In the genomic region with DNA sequence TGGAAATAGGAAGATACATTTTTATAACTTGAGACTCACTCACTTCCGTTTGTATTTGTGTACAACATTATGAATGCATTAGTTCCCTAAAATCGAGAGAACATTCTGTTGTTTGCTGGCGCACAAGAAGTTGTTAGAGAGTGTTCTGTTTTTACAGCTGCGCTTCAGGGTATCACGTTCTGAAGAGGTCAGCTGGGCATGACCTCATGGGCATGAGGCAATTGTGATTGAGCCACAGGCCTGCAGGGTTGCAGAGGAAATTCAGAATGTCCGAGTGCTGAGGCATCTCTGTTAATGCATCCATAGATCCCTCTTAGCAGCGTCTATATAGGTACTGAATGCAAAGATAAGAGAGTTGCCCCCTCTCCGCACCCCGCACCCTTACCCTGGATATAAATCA, we compare ENCODE assay signal across 13 mouse cellular contexts. TPM values are rescaled to one million over a fixed set of nuclear protein-coding genes. Genes with fewer than 3 reads are reported as not detected.
A peak's percentile ranks its signal among the peaks of the same experiment; 100 is the strongest.
DNase-seq lines count a peak whose midpoint lies in the region; ATAC-seq and TF ChIP-seq lines count a peak whose summit lies in the region.
"Had no signal": no experiment of that assay in that cellular context is flagged by ENCODE, and none has a peak within 500 bp of the region (broad histone marks: within the 10 kb centered on the region; RNA-seq: fewer than 3 reads in every experiment).

No protein-coding gene starts in this region.

- H3K9me3 ChIP-seq in heart, embryonic 11.5 days (replicated peaks; ENCODE audit: control insufficient read depth, low read length) = no peaks in the 10 kb centered on the region
- H3K9me3 ChIP-seq in lung, postnatal 0 days (ENCODE audit: low read length) = no peaks in the 10 kb centered on the region
- no peaks in the 10 kb centered on the region for H3K9me3 ChIP-seq in forebrain, embryonic 14.5 days (replicated peaks; ENCODE audit: control insufficient read depth, low read length)
- H3K9me3 ChIP-seq: limb, embryonic 13.5 days had no signal

- H3K4me2 ChIP-seq in heart, embryonic 11.5 days = no peak overlapping the region
- no peak overlapping the region for H3K4me2 ChIP-seq in lung, postnatal 0 days (replicated peaks; ENCODE audit: low read depth, low read length)
- H3K4me2 ChIP-seq in forebrain, embryonic 14.5 days (ENCODE audit: low read length) = no peak overlapping the region
- H3K4me2 ChIP-seq: limb, embryonic 13.5 days had no signal

- no peak overlapping the region for H3K4me3 ChIP-seq in heart, embryonic 11.5 days (ENCODE audit: low read depth, low read length)
- H3K4me3 ChIP-seq in lung, postnatal 0 days (ENCODE audit: low read depth, low read length) = no peak overlapping the region
- H3K4me3 ChIP-seq in lung, adult 2 months (replicated peaks; ENCODE audit: extremely low read depth, low read depth, low read length) = no peak overlapping the region
- H3K4me3 ChIP-seq in forebrain, embryonic 14.5 days (ENCODE audit: low read depth, low read length) = no peak overlapping the region
- H3K4me3 ChIP-seq: limb, embryonic 13.5 days had no signal

- H3K36me3 ChIP-seq in heart, embryonic 11.5 days (ENCODE audit: control insufficient read depth, insufficient read depth, low read length) = no peaks in the 10 kb centered on the region
- no peaks in the 10 kb centered on the region for H3K36me3 ChIP-seq in lung, postnatal 0 days (ENCODE audit: insufficient read depth, low read length)
- H3K36me3 ChIP-seq in forebrain, embryonic 14.5 days (ENCODE audit: control insufficient read depth, insufficient read depth, low read length) = no peaks in the 10 kb centered on the region
- H3K36me3 ChIP-seq: limb, embryonic 13.5 days had no signal

- H3K4me1 ChIP-seq in heart, embryonic 11.5 days (ENCODE audit: control insufficient read depth, insufficient read depth, low read length) = peaks cover 15% of the 10 kb centered on the region
- H3K4me1 ChIP-seq in lung, postnatal 0 days (ENCODE audit: insufficient read depth, low read depth, low read length) = peaks cover 2% of the 10 kb centered on the region; the same call in 1 of the 2 replicates
- H3K4me1 ChIP-seq in lung, adult 2 months (ENCODE audit: control insufficient read depth, insufficient read depth, low read length) = peaks cover 26% of the 10 kb centered on the region
- no peaks in the 10 kb centered on the region for H3K4me1 ChIP-seq in forebrain, embryonic 14.5 days (ENCODE audit: control insufficient read depth, insufficient read depth, low read length)

- no peak overlapping the region for H3K27ac ChIP-seq in heart, embryonic 11.5 days (ENCODE audit: low read depth, low read length)
- H3K27ac ChIP-seq in lung, postnatal 0 days (ENCODE audit: low read length) = no peak overlapping the region
- no peak overlapping the region for H3K27ac ChIP-seq in forebrain, embryonic 14.5 days (ENCODE audit: low read depth, low read length)
- H3K27ac ChIP-seq: limb, embryonic 13.5 days had no signal

- WGBS in heart, embryonic 11.5 days (ENCODE audit: insufficient replicate concordance) = 56% methylated on average over 9 of the region's 9 CpGs
- 65% methylated on average over 9 of the region's 9 CpGs for WGBS in lung, postnatal 0 days
- WGBS in lung, adult 2 months = 68% methylated on average over 9 of the region's 9 CpGs
- 80% methylated on average over 9 of the region's 9 CpGs for WGBS in forebrain, embryonic 14.5 days

- no peak for ATAC-seq in heart, embryonic 11.5 days (replicated peaks; ENCODE audit: insufficient number of reproducible peaks, low FRiP score, low TSS enrichment)
- ATAC-seq in lung, postnatal 0 days = no peak
- peak; percentile 74 for ATAC-seq in granulocyte monocyte progenitor cell, adult 5-6 weeks (replicated peaks; ENCODE audit: poor library complexity, severe bottlenecking)
- ATAC-seq in forebrain, embryonic 14.5 days = no peak
- ATAC-seq: activated CD4-positive, CD25-positive, alpha-beta regulatory T cell, adult 4 months; intestine, postnatal 0 days had no signal

- DNase-seq in heart, adult 9 months (ENCODE audit: low spot score in 2 of 2) = peak; percentile 24 to 52
- DNase-seq in lung, postnatal 0 days (ENCODE audit: low spot score) = peak; percentile 37
- DNase-seq in lung, adult 2 months = no peak
- DNase-seq in forebrain, embryonic 14.5 days (ENCODE audit: low spot score) = no peak
- no peak for DNase-seq in urinary bladder, postnatal 10 days (ENCODE audit: low spot score)
- no peak for DNase-seq in ovary, postnatal 10 days (ENCODE audit: low spot score)
- DNase-seq: cerebellum, adult 9-11 months; midbrain, embryonic 14.5 days had no signal

- TF ChIP-seq CTCF in lung, postnatal 0 days (IDR thresholded peaks at IDR 0.05) = no peak
- no peak for TF ChIP-seq CTCF in lung, adult 2 months (IDR thresholded peaks at IDR 0.05; ENCODE audit: insufficient read depth, low read length)

- no peak overlapping the region for H3K9ac ChIP-seq in heart, embryonic 11.5 days (ENCODE audit: low read depth, low read length)
- H3K9ac ChIP-seq in lung, postnatal 0 days (replicated peaks; ENCODE audit: low read depth) = no peak overlapping the region
- no peak overlapping the region for H3K9ac ChIP-seq in forebrain, embryonic 14.5 days (ENCODE audit: low read length)
- H3K9ac ChIP-seq: limb, embryonic 13.5 days had no signal

- no peak for TF ChIP-seq POLR2A in lung, adult 2 months (IDR thresholded peaks at IDR 0.05; ENCODE audit: borderline replicate concordance, extremely low read depth, low read depth, low read length)

- TF ChIP-seq EP300 in lung, postnatal 0 days (IDR thresholded peaks at IDR 0.05) = no peak

- no peaks in the 10 kb centered on the region for H3K27me3 ChIP-seq in heart, embryonic 11.5 days (ENCODE audit: control insufficient read depth, insufficient read depth, low read length)
- H3K27me3 ChIP-seq in lung, postnatal 0 days (replicated peaks; ENCODE audit: insufficient read depth, low read length) = no peaks in the 10 kb centered on the region
- H3K27me3 ChIP-seq in forebrain, embryonic 14.5 days (replicated peaks; ENCODE audit: control insufficient read depth, insufficient read depth, low read length) = no peaks in the 10 kb centered on the region
- H3K27me3 ChIP-seq: limb, embryonic 13.5 days had no signal

RNA-seq across cellular contexts. Expression of a gene that starts 22.4 kb away (rescaled TPM):
- 7.3 and 8.0 TPM in 2 replicates for polyA plus RNA-seq in heart, embryonic 11.5 days (2014; fragmentation: Nextera tagmentation; extraction: Ambion mirVana)
- polyA plus RNA-seq in lung, postnatal 0 days (2015; fragmentation: Nextera tagmentation; extraction: Ambion mirVana) = 4.5 and 6.2 TPM in 2 replicates
- polyA plus RNA-seq in lung, adult 2 months (2012; rRNA removed) = 7.9 and 11.0 TPM in 2 replicates
- 1.4 and 5.4 TPM in 2 replicates for total RNA-seq in granulocyte monocyte progenitor cell, adult 5-6 weeks (2014; fragmentation: Nextera tagmentation)
- 0.62 and 0.69 TPM in 2 replicates for total RNA-seq in granulocyte monocyte progenitor cell, adult 5-6 weeks (2017)
- 21.1 and 36.8 TPM in 2 replicates for polyA plus RNA-seq in forebrain, embryonic 14.5 days (2014; fragmentation: Nextera tagmentation; extraction: Ambion mirVana)

Comparison
In these comparisons a context has a peak if more than half of its experiments do, and no peak if none do; other contexts are left out.
1. DNase-seq: peak in heart, adult 9 months (2 of 2) and lung, postnatal 0 days (single experiment); none in lung, adult 2 months (single experiment), forebrain, embryonic 14.5 days (single experiment), urinary bladder, postnatal 10 days (single experiment) and ovary, postnatal 10 days (single experiment).